Mouse (Mus musculus): ENCODE results near the gene Usp36. TPM values are rescaled to one million over a fixed set of nuclear protein-coding genes. Genes with fewer than 3 reads are reported as not detected.

The Usp36 gene
- total RNA-seq, 1 experiment from 2014 or later: 20.4 TPM

DNA sequence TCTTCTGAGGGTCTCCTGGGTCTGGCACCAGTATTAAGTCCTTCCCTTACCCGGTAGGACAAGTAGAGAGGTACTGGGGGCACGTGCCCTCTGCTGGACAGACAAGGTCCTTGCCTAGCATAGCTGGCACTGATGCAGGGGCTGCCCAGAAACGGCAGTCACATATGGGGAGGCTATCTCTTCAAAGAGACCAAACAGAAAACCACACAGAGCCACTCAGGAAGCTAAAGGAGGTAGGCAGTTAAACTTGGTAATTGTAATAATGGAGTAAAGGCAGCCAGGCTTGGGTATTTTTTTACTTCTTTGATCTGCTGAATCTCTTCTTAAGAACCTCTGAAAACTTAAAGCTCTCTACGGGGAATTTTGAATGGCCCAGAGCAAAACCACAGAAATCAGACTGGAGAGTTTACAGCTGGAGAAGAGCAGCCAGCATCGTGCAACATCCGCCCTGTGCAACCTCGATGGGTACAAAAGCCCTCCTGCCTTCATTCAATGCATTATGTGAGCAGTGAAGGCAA is 57.7 kb downstream of the Usp36 start:
- ATAC-seq (ENCODE audit: extremely low read depth, insufficient number of reproducible peaks, low FRiP score, poor library complexity, severe bottlenecking): peak; percentile 67

GRCm38 (mm10) chr11:118229941-118230340 is 60.1 kb downstream of the Usp36 start:
- ATAC-seq (ENCODE audit: extremely low read depth, insufficient number of reproducible peaks, low FRiP score, poor library complexity, severe bottlenecking): no peak

GRCm38 (mm10) chr11:118227650-118228049 is 62.4 kb downstream of the Usp36 start:
- peak; percentile 34; the same call in 1 of the 2 replicates for ATAC-seq (ENCODE audit: extremely low read depth, insufficient number of reproducible peaks, low FRiP score, poor library complexity, severe bottlenecking)

DNA sequence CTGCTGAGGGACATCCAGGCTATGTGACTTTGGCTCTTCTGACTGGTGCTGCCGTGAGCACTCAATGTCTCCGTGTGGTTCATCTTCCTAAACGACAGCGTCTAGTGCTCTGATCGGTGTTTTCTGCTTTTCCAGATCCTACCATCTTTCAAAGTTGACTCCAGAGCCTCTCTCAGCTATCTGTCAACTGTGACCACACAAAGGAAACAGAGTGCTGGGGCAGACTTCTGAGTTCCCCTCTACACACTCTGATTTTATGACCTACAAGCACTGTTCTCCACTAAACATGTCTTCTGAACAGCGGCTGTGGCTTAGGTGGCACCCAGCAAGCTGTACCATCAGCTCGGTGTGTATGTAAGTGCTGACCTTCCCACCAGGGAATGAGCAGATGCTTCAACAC is 63.2 kb downstream of the Usp36 start:
- no peak for ATAC-seq (ENCODE audit: extremely low read depth, insufficient number of reproducible peaks, low FRiP score, poor library complexity, severe bottlenecking)

DNA sequence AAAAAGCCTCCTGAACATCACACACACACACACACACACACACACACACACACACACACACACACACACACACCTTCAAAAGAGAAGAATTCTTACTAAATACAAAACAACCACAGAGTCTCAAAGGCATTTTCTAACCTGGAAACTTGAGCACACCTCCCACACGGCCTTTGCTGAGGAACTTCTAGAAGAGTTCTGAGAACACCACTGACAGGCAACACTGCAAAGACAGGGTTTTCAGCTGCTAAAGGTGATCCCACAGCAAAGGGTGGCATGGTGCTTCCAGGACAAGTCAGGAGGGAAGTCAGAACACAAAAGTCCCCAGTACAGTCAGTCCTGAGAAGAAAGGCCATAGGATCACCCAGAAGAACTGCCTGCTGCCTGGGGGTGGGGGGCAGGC is 64.2 kb downstream of the Usp36 start:
- ATAC-seq (ENCODE audit: extremely low read depth, insufficient number of reproducible peaks, low FRiP score, poor library complexity, severe bottlenecking): no peak

DNA sequence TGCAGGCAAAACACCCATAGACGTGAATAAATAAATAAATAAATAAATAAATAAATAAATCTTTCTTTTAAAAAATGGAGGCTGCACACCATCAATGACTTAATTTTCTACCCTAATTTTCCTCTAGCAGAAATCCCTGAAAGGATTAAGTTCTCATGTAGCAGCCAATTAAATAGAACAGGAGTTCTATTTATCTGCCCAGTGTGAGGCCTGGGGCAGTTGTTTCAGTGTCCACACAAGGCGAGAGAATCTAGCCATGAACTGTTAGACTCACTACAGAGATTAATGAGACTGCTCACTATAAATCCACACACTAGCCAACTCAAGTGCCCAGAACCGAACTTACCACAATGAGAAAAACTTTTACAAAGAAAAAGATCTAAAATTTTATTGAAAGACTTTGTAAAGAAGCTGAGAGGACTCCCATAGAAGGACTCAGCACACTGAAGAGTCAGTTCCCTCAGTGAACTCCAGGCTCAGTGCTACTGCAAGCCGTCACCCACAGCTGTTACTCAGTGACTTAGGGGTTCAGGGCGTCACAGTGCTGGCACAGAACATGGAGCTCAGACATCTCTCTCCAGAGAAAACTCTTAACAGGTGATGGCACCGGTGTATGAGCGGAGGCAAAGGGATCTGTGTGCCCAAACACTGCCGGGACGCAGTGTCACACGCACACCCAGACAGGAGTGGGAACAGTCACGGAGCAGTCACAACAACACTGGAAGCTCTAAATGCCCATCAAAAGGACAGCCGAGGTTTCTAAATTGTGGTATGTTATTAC is 64.8 kb downstream of the Usp36 start:
- ATAC-seq (ENCODE audit: extremely low read depth, insufficient number of reproducible peaks, low FRiP score, poor library complexity, severe bottlenecking): no peak

DNA sequence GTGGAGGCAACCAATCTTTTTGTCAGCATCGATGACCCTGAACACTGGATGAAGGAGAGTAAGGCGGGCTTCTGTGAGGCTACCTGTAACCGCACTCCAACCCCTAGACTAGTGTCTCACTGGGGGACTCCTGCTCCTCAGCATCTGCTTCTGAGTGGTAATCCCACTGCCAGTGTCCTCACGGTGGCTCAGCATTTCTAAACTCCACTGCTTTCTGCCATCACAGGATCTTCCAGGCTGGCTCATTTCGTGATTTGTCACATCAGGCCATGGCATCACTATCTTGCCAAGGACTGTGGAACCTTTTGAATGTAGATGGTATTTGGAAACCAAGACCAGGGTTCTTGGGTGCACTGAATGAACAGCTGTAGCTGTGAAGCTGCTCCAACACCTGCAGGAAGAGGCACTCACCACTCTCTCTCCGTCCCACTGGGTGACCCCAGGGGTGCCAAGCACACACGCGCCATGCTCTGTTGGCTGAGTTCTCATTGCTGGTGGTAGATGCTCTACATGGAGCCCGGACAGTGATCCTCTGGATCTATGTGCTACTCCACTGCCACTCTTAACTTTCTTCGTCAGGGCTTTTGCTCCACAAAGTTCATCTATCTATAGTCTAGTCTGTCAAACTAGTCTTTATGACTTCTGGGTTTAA is 66.5 kb downstream of the Usp36 start:
- no peak for ATAC-seq (ENCODE audit: extremely low read depth, insufficient number of reproducible peaks, low FRiP score, poor library complexity, severe bottlenecking)

- no peak for ATAC-seq (ENCODE audit: extremely low read depth, insufficient number of reproducible peaks, low FRiP score, poor library complexity, severe bottlenecking)
Observed at GRCm38 (mm10) chr11:118222917-118223316, 67.1 kb downstream of the Usp36 start.

DNA sequence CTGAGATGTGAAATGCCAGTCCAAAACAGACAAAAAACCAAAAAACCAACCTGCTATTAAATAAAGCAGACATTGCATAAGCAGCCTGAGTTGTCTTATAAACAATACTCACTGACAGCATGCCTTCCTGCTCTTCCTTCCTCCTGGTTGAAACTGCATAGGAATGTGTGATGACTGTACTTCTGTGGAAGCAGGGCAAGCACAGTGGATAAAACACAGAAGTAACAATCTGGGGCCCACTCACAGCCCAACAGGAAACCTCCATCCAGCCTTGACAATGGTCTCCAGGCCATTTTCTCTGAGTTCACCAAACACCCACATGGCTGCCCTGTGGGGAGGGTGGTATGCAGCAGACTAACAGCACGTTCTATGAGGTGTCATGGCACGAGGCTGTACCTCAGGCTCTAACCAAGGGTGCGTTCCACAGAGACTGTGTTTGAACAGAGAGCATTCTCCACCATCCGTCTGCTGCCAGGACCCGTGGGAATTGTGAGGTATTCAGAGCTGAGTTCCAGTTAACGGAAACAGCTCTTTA is 67.6 kb downstream of the Usp36 start:
- no peak for ATAC-seq (ENCODE audit: extremely low read depth, insufficient number of reproducible peaks, low FRiP score, poor library complexity, severe bottlenecking)

- ATAC-seq (ENCODE audit: extremely low read depth, insufficient number of reproducible peaks, low FRiP score, poor library complexity, severe bottlenecking): peak; percentile 45
Observed at GRCm38 (mm10) chr11:118220561-118221262, 69.3 kb downstream of the Usp36 start.

DNA sequence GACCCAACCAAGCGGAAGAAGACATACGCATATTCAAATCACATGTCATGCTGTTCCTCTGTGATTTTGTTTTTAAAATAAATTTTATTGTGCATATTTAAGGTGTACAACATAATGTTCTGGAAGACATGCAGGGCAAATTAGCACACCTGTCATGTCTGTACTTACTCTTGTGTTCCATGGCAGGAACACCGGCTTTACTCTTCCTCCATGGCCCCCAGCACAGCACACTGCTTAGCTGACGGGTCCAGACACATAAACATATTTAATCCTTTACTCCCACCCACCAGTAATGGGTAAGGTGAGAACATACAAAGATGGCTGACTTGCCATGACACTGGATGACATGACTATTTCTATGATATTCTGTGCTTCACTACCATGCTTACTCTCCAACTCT is 71.0 kb downstream of the Usp36 start:
- peak; percentile 8; the same call in 1 of the 2 replicates for ATAC-seq (ENCODE audit: extremely low read depth, insufficient number of reproducible peaks, low FRiP score, poor library complexity, severe bottlenecking)

GRCm38 (mm10) chr11:118216468-118216867 is 73.6 kb downstream of the Usp36 start:
- no peak for ATAC-seq (ENCODE audit: extremely low read depth, insufficient number of reproducible peaks, low FRiP score, poor library complexity, severe bottlenecking)

- ATAC-seq (ENCODE audit: extremely low read depth, insufficient number of reproducible peaks, low FRiP score, poor library complexity, severe bottlenecking): no peak
Observed at GRCm38 (mm10) chr11:118215928-118216458, 74.1 kb downstream of the Usp36 start.

DNA sequence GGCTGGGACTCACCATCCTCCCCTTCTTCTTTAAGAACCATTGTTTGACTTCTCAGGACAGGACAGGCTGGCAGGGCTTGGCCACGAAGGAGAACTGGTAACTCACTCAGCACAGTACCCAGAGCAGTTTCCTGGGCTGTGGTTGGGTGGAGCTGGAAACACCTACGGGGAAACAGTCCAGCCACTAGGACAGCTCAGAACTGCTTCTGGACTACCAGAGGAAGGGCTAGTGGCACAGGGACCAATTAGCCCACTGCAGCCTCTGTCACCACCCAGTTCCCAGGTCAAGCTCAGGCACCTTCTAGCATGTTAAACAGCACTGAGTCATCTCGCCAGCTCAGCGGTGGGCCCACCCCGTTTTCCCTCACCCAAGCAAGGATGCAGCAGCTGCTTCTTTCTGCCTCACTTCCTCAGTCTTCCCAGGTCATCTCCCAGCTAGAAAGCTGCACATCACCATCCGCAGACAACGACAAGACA is 77.4 kb downstream of the Usp36 start:
- ATAC-seq (ENCODE audit: extremely low read depth, insufficient number of reproducible peaks, low FRiP score, poor library complexity, severe bottlenecking): peak; percentile 59

DNA sequence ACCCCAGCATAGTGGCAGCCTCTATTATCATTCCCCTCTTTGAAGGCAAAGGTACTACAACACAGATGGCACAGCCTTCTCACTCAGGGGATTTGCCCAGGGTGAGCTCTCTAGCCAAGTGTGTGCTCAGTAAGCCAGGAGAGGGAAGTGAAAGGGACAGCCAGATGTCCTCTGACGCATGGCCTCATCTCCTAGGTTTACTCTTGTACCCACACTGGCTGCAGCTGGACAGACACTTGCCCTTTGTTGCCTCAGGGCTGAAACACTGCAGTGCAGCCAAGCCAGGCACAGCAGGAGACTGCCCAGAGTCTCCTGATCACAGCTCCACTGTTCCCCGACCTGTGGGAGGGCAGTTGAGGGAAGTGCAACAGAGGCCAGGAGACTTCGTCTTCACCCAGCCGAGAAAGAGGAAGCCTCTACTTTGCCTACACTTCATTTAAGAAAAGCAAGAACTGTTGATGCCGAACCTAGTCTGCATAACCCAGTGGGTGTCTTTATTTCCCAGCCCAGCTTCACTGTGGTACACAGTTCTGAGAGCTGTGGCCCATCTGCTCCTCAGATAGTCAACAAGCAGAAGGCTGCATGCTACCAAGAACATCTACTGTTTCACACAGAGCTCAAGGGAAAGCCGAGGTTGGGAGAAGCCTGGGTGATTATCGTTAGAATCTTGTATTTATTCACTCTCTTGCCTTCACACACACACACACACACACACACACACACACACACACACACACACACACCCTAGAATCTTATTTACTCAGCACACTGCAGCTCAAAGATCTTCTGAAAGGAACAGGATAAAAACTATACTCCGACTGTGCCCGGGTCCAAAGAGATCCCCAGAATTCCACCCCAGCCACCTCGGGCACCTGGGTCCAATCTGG is 78.1 kb downstream of the Usp36 start:
- peak; percentile 60 for ATAC-seq (ENCODE audit: extremely low read depth, insufficient number of reproducible peaks, low FRiP score, poor library complexity, severe bottlenecking)

DNA sequence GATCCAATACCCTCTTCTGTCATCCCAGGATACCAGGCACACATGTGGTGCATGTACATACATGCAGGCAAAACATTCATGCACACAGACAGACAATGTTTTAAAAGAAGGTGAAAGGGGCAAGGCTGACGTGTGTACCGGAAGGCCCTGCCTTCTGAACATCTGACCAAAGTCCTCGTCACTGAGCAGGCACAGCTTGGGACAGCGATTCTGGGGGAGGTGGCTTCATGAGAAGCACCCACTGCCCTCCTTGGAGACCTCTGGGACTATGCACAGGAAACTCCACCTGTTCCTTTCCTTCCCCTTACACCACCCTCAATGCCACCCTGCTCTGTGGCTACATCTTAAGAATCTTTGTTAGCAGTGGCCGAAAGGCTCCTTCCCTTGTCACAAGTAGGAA is 79.1 kb downstream of the Usp36 start:
- ATAC-seq (ENCODE audit: extremely low read depth, insufficient number of reproducible peaks, low FRiP score, poor library complexity, severe bottlenecking): peak; percentile 43

- no peak for ATAC-seq (ENCODE audit: extremely low read depth, insufficient number of reproducible peaks, low FRiP score, poor library complexity, severe bottlenecking)
Observed at GRCm38 (mm10) chr11:118210116-118210515, 79.9 kb downstream of the Usp36 start.

Measured in neutrophil, adult 5-6 weeks (primary cell).